Mouse (Mus musculus) midbrain, embryonic 13.5 days (tissue): ENCODE measurements around the gene Pdgfd. TPM values are rescaled to one million over a fixed set of nuclear protein-coding genes. Genes with fewer than 3 reads are reported as not detected.

ENCODE experiments used
- ATAC-seq: fragments of 200-750 bp; cut with Nextera tagmentation; 2 replicates; pipeline ENCODE4 v1.8.0; 2017; ENCODE audit warnings: mild to moderate bottlenecking, moderate TSS enrichment, moderate library complexity
- H3K27ac ChIP-seq: fragments of 300-500 bp; sonication (generic); 2 replicates; pipeline ENCODE4 v1.5.1; 2015; ENCODE audit warnings: inconsistent platforms, mild to moderate bottlenecking, moderate library complexity
- H3K27me3 ChIP-seq: fragments of 300-500 bp; sonication (generic); 2 replicates; pipeline ENCODE4 v1.6.1; 2015; ENCODE audit warnings: mild to moderate bottlenecking, inconsistent platforms
- H3K36me3 ChIP-seq: fragments of 300-500 bp; sonication (generic); 2 replicates; pipeline ENCODE4 v1.6.1; 2015; ENCODE audit warnings: mild to moderate bottlenecking, inconsistent platforms
- H3K4me1 ChIP-seq: fragments of 300-500 bp; sonication (generic); replicated peaks from 2 replicates; pipeline ENCODE4 v1.6.1; 2015; ENCODE audit warnings: inconsistent platforms
- H3K4me2 ChIP-seq: fragments of 300-500 bp; sonication (generic); replicated peaks from 2 replicates; pipeline ENCODE4 v1.6.1; 2015; ENCODE audit warnings: moderate library complexity, mild to moderate bottlenecking, inconsistent platforms
- H3K4me3 ChIP-seq: fragments of 300-500 bp; sonication (generic); replicated peaks from 2 replicates; pipeline ENCODE4 v1.5.1; 2015; ENCODE audit warnings: mild to moderate bottlenecking, inconsistent platforms
- H3K9ac ChIP-seq: fragments of 300-500 bp; sonication (generic); replicated peaks from 2 replicates; pipeline ENCODE4 v1.6.1; 2015; ENCODE audit warnings: mild to moderate bottlenecking, inconsistent platforms
- H3K9me3 ChIP-seq: fragments of 300-500 bp; sonication (generic); 2 replicates; pipeline ENCODE4 v1.6.1; 2016; ENCODE audit warnings: mild to moderate bottlenecking, inconsistent platforms
- WGBS: fragments of 180-500 bp; shearing (Covaris S2); methylation state at CpG from one replicate; pipeline ENCODE4 v1.1.7; 2015; 5-methylcytosine and 5-hydroxymethylcytosine counted together
- polyA plus RNA-seq: library from polyadenylated mRNA; unstranded; fragments of >200 nt; fragmentation: Nextera tagmentation; extraction: Ambion mirVana; gene quantifications from 2 replicates; pipeline ENCODE4 v1.2.1, GENCODE M21; 2015

The Pdgfd gene
- polyA plus RNA-seq, 1 experiment from 2014 or later, result 1.7 TPM

- H3K4me2 ChIP-seq, result no peak overlapping the region
- no peaks in the 10 kb centered on the region for H3K9me3 ChIP-seq
- no peaks in the 10 kb centered on the region for H3K27me3 ChIP-seq
- H3K27ac ChIP-seq, result no peak overlapping the region
- no peak overlapping the region for H3K4me3 ChIP-seq
- no peaks in the 10 kb centered on the region for H3K36me3 ChIP-seq
- H3K9ac ChIP-seq, result no peak overlapping the region
- H3K4me1 ChIP-seq, result no peaks in the 10 kb centered on the region
- ATAC-seq, result no peak
- 68% methylated on average over 1 of the region's 1 CpGs for WGBS
Measured at GRCm38 (mm10) chr9:6401764-6402163, 233.4 kb downstream of the Pdgfd start.

- Histone ChIP-seq H3K9me3 (no peaks in the 10 kb centered on the region), H3K27me3 (no peaks in the 10 kb centered on the region), H3K36me3 (no peaks in the 10 kb centered on the region), H3K4me2 (no peak overlapping the region), H3K4me3 (no peak overlapping the region), H3K27ac (no peak overlapping the region), H3K9ac (no peak overlapping the region), H3K4me1 (peaks cover 3% of the 10 kb centered on the region; the same call in 1 of the 2 replicates)
- WGBS, result 73% methylated on average over 3 of the region's 3 CpGs
- no peak for ATAC-seq
Measured at GRCm38 (mm10) chr9:6406535-6406934, 238.2 kb downstream of the Pdgfd start.

- no peak overlapping the region for H3K4me2 ChIP-seq
- no peak overlapping the region for H3K4me3 ChIP-seq
- no peaks in the 10 kb centered on the region for H3K36me3 ChIP-seq
- peaks cover 3% of the 10 kb centered on the region; the same call in 1 of the 2 replicates for H3K4me1 ChIP-seq
- WGBS, result 48% methylated on average over 4 of the region's 4 CpGs
- H3K9me3 ChIP-seq, result no peaks in the 10 kb centered on the region
- peak; percentile 60; the same call in 1 of the 2 replicates for ATAC-seq
- no peak overlapping the region for H3K9ac ChIP-seq
- no peak overlapping the region for H3K27ac ChIP-seq
- H3K27me3 ChIP-seq, result no peaks in the 10 kb centered on the region
Measured at GRCm38 (mm10) chr9:6407972-6408371, 239.6 kb downstream of the Pdgfd start.

GRCm38 (mm10) chr9:6424606-6425005 lies 256.2 kb downstream of the Pdgfd start:
- Histone ChIP-seq H3K4me1 (no peaks in the 10 kb centered on the region), H3K4me3 (no peak overlapping the region), H3K36me3 (no peaks in the 10 kb centered on the region), H3K27ac (no peak overlapping the region), H3K4me2 (no peak overlapping the region), H3K9ac (no peak overlapping the region), H3K9me3 (no peaks in the 10 kb centered on the region), H3K27me3 (no peaks in the 10 kb centered on the region)
- no peak for ATAC-seq

Other genes starting within 250 kb of the Pdgfd start
- gene Ddi1, start 101.3 kb downstream of the Pdgfd start, polyA plus RNA-seq, result 0.03 TPM in 1 of 2 replicates, not detected in the other